Mouse (Mus musculus) midbrain, embryonic 12.5 days (tissue): ENCODE measurements around the gene Soga1. TPM values are rescaled to one million over a fixed set of nuclear protein-coding genes. Genes with fewer than 3 reads are reported as not detected.

Experiments used
- ATAC-seq: fragments of 200-750 bp; cut with Nextera tagmentation; 2 replicates; pipeline ENCODE4 v1.8.0; 2017; ENCODE audit warnings: low read depth, moderate TSS enrichment, moderate library complexity; ENCODE audit not compliant: low FRiP score
- H3K27ac ChIP-seq: fragments of 300-500 bp; sonication (generic); replicated peaks from 2 replicates; pipeline ENCODE4 v1.5.1; 2016; ENCODE audit warnings: mild to moderate bottlenecking
- H3K27me3 ChIP-seq: fragments of 300-500 bp; sonication (generic); 2 replicates; pipeline ENCODE4 v1.6.1; 2016; ENCODE audit warnings: mild to moderate bottlenecking
- H3K36me3 ChIP-seq: fragments of 300-500 bp; sonication (generic); 2 replicates; pipeline ENCODE4 v1.6.1; 2016
- H3K4me1 ChIP-seq: fragments of 300-500 bp; sonication (generic); 2 replicates; pipeline ENCODE4 v1.6.1; 2016
- H3K4me2 ChIP-seq: fragments of 300-500 bp; sonication (generic); replicated peaks from 2 replicates; pipeline ENCODE4 v1.6.1; 2016; ENCODE audit warnings: mild to moderate bottlenecking, moderate library complexity
- H3K4me3 ChIP-seq: fragments of 300-500 bp; sonication (generic); 2 replicates; pipeline ENCODE4 v1.5.1; 2016; ENCODE audit warnings: mild to moderate bottlenecking
- H3K9ac ChIP-seq: fragments of 300-500 bp; sonication (generic); replicated peaks from 2 replicates; pipeline ENCODE4 v1.6.1; 2016; ENCODE audit warnings: mild to moderate bottlenecking, moderate library complexity
- H3K9me3 ChIP-seq: fragments of 300-500 bp; sonication (generic); 2 replicates; pipeline ENCODE4 v1.6.1; 2016; ENCODE audit warnings: mild to moderate bottlenecking
- WGBS: fragments of 180-500 bp; shearing (Covaris S2); methylation state at CpG from one replicate; pipeline ENCODE4 v1.1.7; 2016; 5-methylcytosine and 5-hydroxymethylcytosine counted together
- polyA plus RNA-seq: library from polyadenylated mRNA; unstranded; fragments of >200 nt; fragmentation: Nextera tagmentation; extraction: Ambion mirVana; gene quantifications from 2 replicates; pipeline ENCODE4 v1.2.1, GENCODE M21; 2016

Soga1 gene
- polyA plus RNA-seq, 1 experiment from 2014 or later, result 6.9 TPM

- H3K9me3 ChIP-seq, result no peaks in the 10 kb centered on the region
- H3K27me3 ChIP-seq, result no peaks in the 10 kb centered on the region
- H3K4me2 ChIP-seq, result no peak overlapping the region
- 86% methylated on average over 6 of the region's 6 CpGs for WGBS
- no peaks in the 10 kb centered on the region for H3K4me1 ChIP-seq
- no peaks in the 10 kb centered on the region for H3K36me3 ChIP-seq
- no peak overlapping the region for H3K9ac ChIP-seq
- no peak overlapping the region for H3K27ac ChIP-seq
- no peak overlapping the region for H3K4me3 ChIP-seq
- ATAC-seq, result no peak
Measured at GRCm38 (mm10) chr2:156967388-156967787, 111.7 kb downstream of the Soga1 start.

Other genes starting within 250 kb of the Soga1 start
- 75.2 and 76.9 TPM in 2 replicates for gene Tgif2, start 239.2 kb downstream of the Soga1 start, polyA plus RNA-seq
- gene 4930518I15Rik, start 221.3 kb downstream of the Soga1 start, polyA plus RNA-seq, result 11.6 and 12.4 TPM in 2 replicates
- gene Rab5if, start 216.1 kb downstream of the Soga1 start, polyA plus RNA-seq, result 175 and 176 TPM in 2 replicates
- 0.34 and 0.37 TPM in 2 replicates for gene Sla2, start 192.1 kb downstream of the Soga1 start, polyA plus RNA-seq
- 51.6 and 53.8 TPM in 2 replicates for gene Ndrg3, start 87.2 kb downstream of the Soga1 start, polyA plus RNA-seq
- gene Dsn1, start 72.1 kb downstream of the Soga1 start, polyA plus RNA-seq, result 44.5 and 45.0 TPM in 2 replicates
- gene Tldc2, start 7.8 kb upstream of the Soga1 start, polyA plus RNA-seq, result not detected in 2 replicates
- gene Samhd1, start 56.0 kb upstream of the Soga1 start, polyA plus RNA-seq, result 17.1 and 20.6 TPM in 2 replicates
- gene Rbl1, start 125.3 kb upstream of the Soga1 start, polyA plus RNA-seq, result 30.5 and 30.9 TPM in 2 replicates
- 222 and 226 TPM in 2 replicates for gene Rpn2, start 199.8 kb upstream of the Soga1 start, polyA plus RNA-seq
- 0.42 and 0.72 TPM in 2 replicates for gene Mroh8, start 200.3 kb upstream of the Soga1 start, polyA plus RNA-seq